Mouse (Mus musculus): ENCODE results near the gene Gm8104. TPM values are rescaled to one million over a fixed set of nuclear protein-coding genes. Genes with fewer than 3 reads are reported as not detected.
"Not testable (repeated sequence)": the region's sequence is repeated elsewhere in the genome, so short reads cannot be mapped to it uniquely, and the experiment has no call there.

Gene Gm8104
- under 1 TPM in 1 of 2 experiments, not detected in 1; 0.64 TPM for total RNA-seq (2021)

DNA sequence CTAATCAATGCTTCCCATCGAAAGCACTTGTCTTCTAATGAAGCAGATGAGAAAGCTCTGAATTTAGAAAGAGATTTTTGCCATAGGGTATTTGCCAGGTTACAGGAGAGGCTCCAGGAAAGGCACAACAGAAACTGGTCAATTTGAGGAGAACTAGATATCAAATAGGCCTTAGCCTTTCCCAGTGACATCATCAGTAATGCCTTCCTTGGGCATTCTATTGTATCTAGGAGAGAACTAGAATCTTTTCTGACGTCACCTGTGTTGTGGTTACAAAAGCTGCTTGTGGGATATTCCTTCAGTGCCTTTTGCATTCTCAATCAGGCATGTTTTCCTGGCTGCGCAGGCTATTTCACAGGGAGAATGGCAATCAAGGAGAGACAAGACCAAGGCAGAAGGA is at the start of gene Gm8104:
Gm8104 (plus strand) TSS at position 301 of the 400 bp plus-strand sequence.
- DNase-seq (ENCODE audit: extremely low spot score in 1 of 2, low spot score in 2 of 2); intact Hi-C loops (cut with DNase I): not testable (repeated sequence)

GRCm38 (mm10) chr14:43058063-43058462 is 42.3 kb upstream of the Gm8104 start:
- intact Hi-C loops (cut with DNase I) = not testable (repeated sequence)

GRCm38 (mm10) chr14:43060179-43060578 is 40.2 kb upstream of the Gm8104 start:
- intact Hi-C loops (cut with DNase I); DNase-seq (ENCODE audit: extremely low spot score in 1 of 2, low spot score in 2 of 2): not testable (repeated sequence)

More at GRCm38 (mm10) chr14:43058063-43058462, 42.3 kb upstream of the Gm8104 start:
- DNase-seq (ENCODE audit: extremely low spot score in 1 of 2, low spot score in 2 of 2) = not testable (repeated sequence)

DNA sequence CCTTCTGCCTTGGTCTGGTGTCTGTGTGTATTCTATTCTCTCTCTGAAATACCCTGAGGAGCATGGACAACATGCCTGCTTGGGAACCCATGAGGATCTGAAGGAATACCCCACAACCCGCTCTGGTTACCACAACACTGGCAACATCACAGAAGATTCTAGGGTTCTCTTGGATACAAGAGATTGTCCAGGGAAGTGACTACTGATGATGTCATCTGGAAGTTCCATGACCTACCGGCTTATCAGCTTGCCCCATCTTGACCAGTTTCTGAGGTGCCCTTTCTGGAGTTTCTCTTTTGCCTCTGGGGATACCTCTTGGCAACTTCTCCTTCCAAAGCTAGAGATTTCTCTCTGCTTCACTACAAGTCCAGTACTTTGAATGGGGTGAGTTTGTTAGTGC is 23.9 kb upstream of the Gm8104 start, which contains the start of gene Gm8094:
Gm8094 (minus strand) TSS at position 101 of the 400 bp plus-strand sequence.
- intact Hi-C loops (cut with DNase I); DNase-seq (ENCODE audit: extremely low spot score in 1 of 2, low spot score in 2 of 2): not testable (repeated sequence)

DNA sequence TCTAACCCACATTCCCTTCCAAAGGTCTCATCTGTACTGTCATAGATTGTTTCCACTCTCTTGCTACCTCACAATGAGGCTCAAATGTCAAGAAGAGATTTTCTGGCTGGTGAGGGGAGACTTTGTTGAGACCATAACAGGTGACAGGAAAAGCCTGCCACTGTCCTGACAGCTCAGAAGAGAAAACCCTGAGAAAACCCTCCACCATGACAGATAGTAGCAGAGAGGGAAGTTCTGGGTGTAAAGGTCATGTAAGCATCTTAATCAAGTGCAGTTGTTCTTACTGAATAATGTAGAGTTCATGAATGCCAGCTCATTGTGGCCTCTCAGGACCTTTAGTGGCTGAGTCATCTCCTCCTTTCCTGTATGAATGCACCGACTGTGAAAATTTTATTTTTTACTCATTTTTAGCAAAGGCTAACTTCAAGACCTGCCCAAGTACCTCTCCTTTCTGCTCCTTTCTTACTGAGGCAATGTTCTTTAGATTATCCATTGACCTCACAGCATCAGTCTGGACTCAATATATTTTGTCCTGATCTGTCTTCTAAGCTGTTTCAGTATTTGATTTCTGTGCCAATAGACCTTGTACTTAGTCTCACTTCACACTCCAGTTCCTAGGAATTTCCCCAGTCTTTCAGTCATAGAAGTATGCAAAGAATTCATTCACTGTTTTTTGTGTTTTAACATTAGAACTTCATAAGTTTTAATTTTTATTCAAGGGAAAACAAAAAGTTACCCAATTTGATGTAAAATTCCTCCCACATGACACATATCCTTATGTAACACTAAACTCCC is 15.3 kb upstream of the Gm8104 start:
- peak in 1 of 2 experiments; percentile 8 for DNase-seq (ENCODE audit: extremely low spot score in 1 of 2, low spot score in 2 of 2)
- intact Hi-C loops (cut with DNase I) = not testable (repeated sequence)

DNA sequence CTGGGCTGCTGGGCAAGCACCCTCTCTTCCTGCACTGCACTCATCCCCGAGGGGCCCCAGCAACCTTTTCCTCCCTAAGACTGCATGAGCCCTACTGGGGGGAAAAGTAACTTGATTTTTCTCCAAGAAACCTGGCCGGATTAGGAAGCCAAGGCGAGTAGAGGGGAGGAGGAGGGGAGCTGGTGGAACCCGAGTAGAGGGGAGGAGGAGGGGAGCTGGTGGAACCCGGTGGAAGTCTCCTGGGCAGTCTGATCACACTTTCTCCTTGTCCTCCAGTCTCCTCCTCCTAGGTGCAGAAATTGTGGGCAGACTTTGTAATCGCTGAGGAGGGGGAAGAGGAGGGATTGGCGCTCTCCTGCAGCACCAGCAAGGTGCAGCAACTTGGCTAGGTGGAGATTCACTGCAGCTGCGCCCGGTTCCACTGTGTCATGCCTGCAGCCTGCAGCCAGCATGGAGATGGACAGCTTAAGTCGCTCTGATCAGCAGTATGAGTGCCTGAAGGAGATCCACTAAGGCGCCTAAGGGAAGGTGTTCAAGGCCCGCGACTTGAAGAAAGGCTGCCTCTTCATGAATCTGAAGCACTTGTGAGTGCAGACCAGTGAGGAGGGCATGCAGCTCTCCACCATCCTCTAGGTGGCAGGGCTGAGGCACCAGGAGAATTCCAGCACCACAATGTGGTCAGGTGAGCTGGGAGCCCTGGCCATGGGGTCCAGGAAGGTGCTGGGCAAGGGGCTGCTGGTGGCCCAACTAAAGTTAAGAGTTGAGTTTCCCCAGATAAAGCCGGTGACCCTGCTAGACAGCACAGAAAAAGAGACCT is 11.1 kb upstream of the Gm8104 start:
- intact Hi-C loops (cut with DNase I) = not testable (repeated sequence)

GRCm38 (mm10) chr14:43119673-43120072 is 19.3 kb downstream of the Gm8104 start:
- DNase-seq (ENCODE audit: extremely low spot score in 1 of 2, low spot score in 2 of 2); intact Hi-C loops (cut with DNase I): not testable (repeated sequence)

More for the DNA sequence above, 11.1 kb upstream of the Gm8104 start:
- DNase-seq (ENCODE audit: extremely low spot score in 1 of 2, low spot score in 2 of 2) = not testable (repeated sequence)

- intact Hi-C loops (cut with DNase I); DNase-seq (ENCODE audit: extremely low spot score in 1 of 2, low spot score in 2 of 2): not testable (repeated sequence)
Observed at GRCm38 (mm10) chr14:43126286-43126685, 25.9 kb downstream of the Gm8104 start.

Other genes starting within 250 kb of the Gm8104 start
- not detected for gene Gm21977, start 247.1 kb upstream of the Gm8104 start, total RNA-seq (2021)
- gene Gm8082, start 107.0 kb upstream of the Gm8104 start, total RNA-seq (2021) = not detected
- not detected for gene Gm10376, start 85.0 kb upstream of the Gm8104 start, total RNA-seq (2021)
- not detected for gene Gm8094, start 24.0 kb upstream of the Gm8104 start, total RNA-seq (2021)
- under 1 TPM in 1 of 2 experiments, not detected in 1; 0.62 TPM for gene Gm7233, start 79.3 kb downstream of the Gm8104 start, total RNA-seq (2021)
- gene Gm8122, start 134.7 kb downstream of the Gm8104 start, total RNA-seq (2021) = not detected
- gene Gm8126, start 158.0 kb downstream of the Gm8104 start, total RNA-seq (2021) = not detected
- not detected for gene Gm9732, start 174.4 kb downstream of the Gm8104 start, total RNA-seq (2021)
- gene Gm8127, start 193.2 kb downstream of the Gm8104 start, total RNA-seq (2021) = not detected
- 1 to 10 TPM in 1 of 2 experiments, not detected in 1; 1.8 TPM for gene 1700001F09Rik, start 247.2 kb downstream of the Gm8104 start, total RNA-seq (2021)

All from left cerebral cortex, postnatal 10 days (tissue).